Mouse (Mus musculus): ENCODE measurements around the gene Helz2.

DNA sequence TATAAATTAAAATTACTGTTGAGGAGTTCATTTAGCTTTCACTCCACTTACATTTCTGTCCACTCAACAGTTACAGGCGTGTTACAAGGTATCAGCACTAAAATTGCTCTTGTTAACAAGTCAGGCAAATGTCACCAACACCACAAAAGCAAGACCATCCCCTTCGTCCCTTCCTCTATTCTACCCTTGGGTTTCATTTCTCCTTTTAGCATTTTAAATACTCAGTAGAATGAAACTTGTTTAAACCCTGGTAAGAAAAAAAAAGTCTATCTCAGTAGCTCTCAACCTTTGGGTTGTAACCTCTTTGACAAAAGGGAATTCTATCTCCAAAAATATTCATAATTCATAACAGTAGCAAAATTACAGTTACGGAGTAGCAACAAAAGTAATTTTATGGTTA lies 48.8 kb downstream of the Helz2 start:
- no peak for TF ChIP-seq CTCF (IDR thresholded peaks at IDR 0.05; ENCODE audit: low read depth)
- no peak for TF ChIP-seq EP300 (optimal IDR thresholded peaks at IDR 0.05)
